Mouse (Mus musculus): ENCODE results near the gene Postn. TPM values are rescaled to one million over a fixed set of nuclear protein-coding genes. Genes with fewer than 3 reads are reported as not detected.

Postn gene
- total and polyA plus RNA-seq, 3 experiments = not detected

DNA sequence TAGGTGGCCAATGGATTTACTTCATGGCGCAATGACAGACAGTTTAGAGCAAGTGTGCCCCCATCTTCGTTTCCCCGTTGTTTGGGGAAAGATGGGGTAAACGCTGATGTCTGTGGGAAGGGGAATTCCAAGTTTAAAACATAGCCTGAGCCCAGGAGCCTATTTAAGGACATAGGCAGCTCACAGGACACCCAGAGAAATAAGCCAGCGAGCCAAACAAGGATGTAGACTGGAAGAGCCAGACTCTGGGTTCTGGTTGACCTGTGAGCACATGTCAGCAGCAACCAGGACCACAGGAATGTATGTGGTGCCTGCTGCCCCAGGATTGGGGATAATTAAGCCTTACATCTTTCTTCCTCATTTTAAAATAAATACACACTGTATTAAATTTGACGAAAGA is 73.7 kb downstream of the Postn start:
- H3K27me3 ChIP-seq (ENCODE audit: control insufficient read depth in 1 of 2, insufficient read depth in 2 of 2, low read length in 2 of 2) = no peaks in the 10 kb centered on the region
- H3K4me1 ChIP-seq (ENCODE audit: control insufficient read depth in 1 of 2, insufficient read depth in 2 of 2, low read length in 2 of 2) = no peaks in the 10 kb centered on the region
- no peak overlapping the region for H3K9ac ChIP-seq (ENCODE audit: control insufficient read depth, low read depth, low read length, poor library complexity, severe bottlenecking)
- H3K27ac ChIP-seq (ENCODE audit: control insufficient read depth, low read depth, low read length) = no peak overlapping the region
- no peaks in the 10 kb centered on the region for H3K79me2 ChIP-seq (ENCODE audit: control insufficient read depth, insufficient read depth, low read length, poor library complexity)
- H3K9me3 ChIP-seq (replicated peaks; ENCODE audit: insufficient read depth, low read length) = no peaks in the 10 kb centered on the region
- no peak overlapping the region for H3K4me3 ChIP-seq (ENCODE audit: control insufficient read depth in 1 of 2, insufficient read depth in 1 of 2, low read depth in 2 of 2, low read length in 2 of 2)
- DNase-seq (ENCODE audit: low read depth, low spot score) = no peak
- no peaks in the 10 kb centered on the region for H3K36me3 ChIP-seq (ENCODE audit: control insufficient read depth in 1 of 2, insufficient read depth in 2 of 2, low read length in 2 of 2)
- TF ChIP-seq UBTF (IDR thresholded peaks at IDR 0.05; ENCODE audit: borderline replicate concordance, insufficient read depth, low read depth, low read length) (no peak), MXI1 (IDR thresholded peaks at IDR 0.05; ENCODE audit: low read depth, low read length) (no peak), CHD1 (IDR thresholded peaks at IDR 0.05; ENCODE audit: low read depth, low read length) (no peak), RCOR1 (IDR thresholded peaks at IDR 0.05; ENCODE audit: low read depth, low read length) (no peak), USF2 (IDR thresholded peaks at IDR 0.05; ENCODE audit: borderline replicate concordance in 1 of 2, insufficient read depth in 1 of 2, low read depth in 1 of 2, low read length in 2 of 2) (no peak), HCFC1 (IDR thresholded peaks at IDR 0.05; ENCODE audit: low read depth, low read length) (no peak), POLR2AphosphoS5 (IDR thresholded peaks at IDR 0.05; ENCODE audit: borderline replicate concordance, low read depth, low read length) (no peak), CHD2 (IDR thresholded peaks at IDR 0.05; ENCODE audit: low read length) (no peak), GABPA (IDR thresholded peaks at IDR 0.05; ENCODE audit: low read depth, low read length) (no peak), GATA1 (IDR thresholded peaks at IDR 0.05; ENCODE audit: low read depth, low read length) (no peak)

DNA sequence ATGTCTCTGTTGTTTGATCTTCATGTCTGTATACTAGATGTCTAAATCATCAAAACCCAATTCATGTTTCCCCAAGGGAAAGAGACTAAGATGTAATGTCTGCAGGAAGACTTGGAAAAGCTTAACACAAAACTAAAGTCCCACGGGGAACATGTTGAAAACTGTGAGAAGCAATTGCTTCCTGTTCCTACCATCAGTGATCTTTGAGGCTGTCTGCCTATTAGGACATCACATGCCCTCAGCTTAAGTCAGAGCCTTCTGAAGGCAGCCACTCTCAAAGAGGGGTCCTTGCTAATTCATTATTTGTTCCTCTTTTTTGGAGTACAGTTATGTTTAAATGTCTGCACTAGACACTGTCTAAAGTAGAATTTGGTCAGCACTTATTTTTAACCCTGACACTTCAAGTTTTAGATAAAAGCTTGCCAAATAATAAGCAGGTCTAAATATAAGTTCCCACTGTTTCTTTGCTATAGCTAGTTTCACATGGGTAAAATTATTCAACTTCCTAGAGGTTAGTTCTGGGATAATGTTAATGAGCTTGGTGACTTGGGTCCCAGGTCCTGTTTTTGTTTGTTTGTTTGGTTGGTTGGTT is 75.6 kb downstream of the Postn start:
- Histone ChIP-seq H3K36me3 (ENCODE audit: control insufficient read depth in 1 of 2, insufficient read depth in 2 of 2, low read length in 2 of 2) (no peaks in the 10 kb centered on the region), H3K4me1 (ENCODE audit: control insufficient read depth in 1 of 2, insufficient read depth in 2 of 2, low read length in 2 of 2) (no peaks in the 10 kb centered on the region), H3K27me3 (ENCODE audit: control insufficient read depth in 1 of 2, insufficient read depth in 2 of 2, low read length in 2 of 2) (no peaks in the 10 kb centered on the region), H3K9ac (ENCODE audit: control insufficient read depth, low read depth, low read length, poor library complexity, severe bottlenecking) (no peak overlapping the region), H3K4me3 (ENCODE audit: control insufficient read depth in 1 of 2, insufficient read depth in 1 of 2, low read depth in 2 of 2, low read length in 2 of 2) (no peak overlapping the region), H3K79me2 (ENCODE audit: control insufficient read depth, insufficient read depth, low read length, poor library complexity) (no peaks in the 10 kb centered on the region), H3K27ac (ENCODE audit: control insufficient read depth, low read depth, low read length) (no peak overlapping the region), H3K9me3 (replicated peaks; ENCODE audit: insufficient read depth, low read length) (no peaks in the 10 kb centered on the region)
- no peak for TF ChIP-seq MEF2A (IDR thresholded peaks at IDR 0.05; ENCODE audit: extremely low read depth, insufficient replicate concordance, low read depth, low read length, poor library complexity, severe bottlenecking)
- no peak for TF ChIP-seq CHD1 (IDR thresholded peaks at IDR 0.05; ENCODE audit: low read depth, low read length)
- no peak for TF ChIP-seq POLR2A (IDR thresholded peaks at IDR 0.05; ENCODE audit: control insufficient read depth in 1 of 2, insufficient read depth in 1 of 2, low read depth in 1 of 2, low read length in 2 of 2, poor library complexity in 1 of 2)
- TF ChIP-seq HCFC1 (IDR thresholded peaks at IDR 0.05; ENCODE audit: low read depth, low read length) = no peak
- DNase-seq (ENCODE audit: low read depth, low spot score) = no peak

Other genes with a start within 250 kb of the Postn start
- not detected in 2 replicates for gene Trpc4, start 205.1 kb upstream of the Postn start, total RNA-seq (2012; rRNA removed)
- not detected for gene Trpc4, start 205.1 kb upstream of the Postn start, polyA plus RNA-seq (2012; ENCODE audit: insufficient read depth in 1 of 2, insufficient read length in 2 of 2, low read depth in 1 of 2, low replicate concordance in 2 of 2, missing spikeins in 1 of 2)